Mouse (Mus musculus): ENCODE data around the gene Tes.
"Not testable (repeated sequence)": the region's sequence is repeated elsewhere in the genome, so short reads cannot be mapped to it uniquely, and the experiment has no call there.

The Tes gene

DNA sequence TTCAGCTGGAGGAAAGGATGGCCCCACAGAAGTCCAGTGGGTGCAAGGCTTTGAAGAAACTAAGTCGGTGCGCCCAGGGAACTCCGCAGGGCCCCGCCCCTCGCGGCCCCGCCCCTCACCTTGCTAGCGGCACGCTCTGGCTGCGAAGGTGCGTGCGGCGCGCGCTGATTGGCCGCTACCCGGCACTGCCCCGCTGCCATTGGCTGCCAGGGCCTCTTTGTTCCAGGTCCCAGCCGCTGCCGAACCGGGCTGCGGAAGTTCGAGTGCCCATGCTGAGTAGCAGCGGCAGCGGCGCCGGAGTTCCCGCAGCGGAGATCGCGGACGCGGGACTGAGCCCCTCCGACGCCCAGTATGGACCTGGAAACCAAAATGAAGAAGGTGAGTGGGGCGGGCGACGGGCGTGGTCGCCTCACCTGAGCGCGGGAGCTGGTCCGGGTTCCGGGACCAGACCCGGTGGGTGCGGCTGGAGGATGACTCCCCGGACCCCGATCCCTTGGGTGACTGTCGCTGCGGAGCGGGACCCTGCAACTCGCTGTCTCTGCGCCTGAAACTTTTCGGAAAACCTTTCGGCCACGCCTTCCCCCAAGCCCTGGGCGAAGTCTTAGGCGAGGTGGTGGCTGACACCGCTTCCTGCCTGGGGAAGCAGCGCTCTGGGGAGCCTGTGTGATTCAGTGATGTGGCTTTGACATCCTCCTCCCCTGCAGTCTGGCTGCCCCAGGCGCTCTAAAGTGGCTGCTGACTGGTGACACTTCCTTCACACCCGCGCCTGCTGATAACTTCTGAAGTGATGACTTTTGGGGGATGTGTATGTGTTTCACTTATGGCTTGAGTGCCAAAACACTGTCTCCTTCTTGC is at the start of gene Tes:
Gene Tes (plus strand): TSS at position 214 of the 855 bp plus-strand sequence.
- POLR2A ChIA-PET = interaction anchor here in 3 of 4 experiments (0.9 to 1.5 kb wide), 5 partner anchors 8 to 572 kb away, joined by 3 to 4 read pairs (median 3); no protein-coding TSS in a partner anchor

DNA sequence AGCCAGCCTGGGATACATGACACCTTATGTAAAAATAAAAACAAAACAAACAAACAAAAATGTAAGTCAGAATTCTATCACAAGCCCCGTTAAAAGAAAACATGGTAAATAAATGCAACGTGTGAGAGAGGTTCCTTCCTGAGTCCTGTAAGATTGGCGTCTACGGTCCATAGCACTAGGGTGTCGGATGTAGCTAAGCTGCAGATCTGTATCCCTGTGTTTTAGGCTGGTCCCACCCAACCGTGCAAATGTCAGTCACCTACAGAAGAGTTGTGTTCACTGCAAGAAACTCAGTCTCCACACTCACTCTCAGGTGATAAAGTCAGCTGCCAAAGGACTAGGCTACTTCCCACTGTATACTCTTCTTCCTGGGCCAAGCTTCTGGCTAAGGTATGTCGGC is 39.1 kb upstream of the Tes start:
- POLR2A ChIA-PET = no interaction called here

More for the DNA sequence above, at the start of gene Tes:
- CTCF ChIA-PET = interaction anchor here in 1 of 4 experiments (1.2 kb wide), 1 partner anchor 33 kb away, joined by 3 read pairs; no protein-coding TSS in a partner anchor

DNA sequence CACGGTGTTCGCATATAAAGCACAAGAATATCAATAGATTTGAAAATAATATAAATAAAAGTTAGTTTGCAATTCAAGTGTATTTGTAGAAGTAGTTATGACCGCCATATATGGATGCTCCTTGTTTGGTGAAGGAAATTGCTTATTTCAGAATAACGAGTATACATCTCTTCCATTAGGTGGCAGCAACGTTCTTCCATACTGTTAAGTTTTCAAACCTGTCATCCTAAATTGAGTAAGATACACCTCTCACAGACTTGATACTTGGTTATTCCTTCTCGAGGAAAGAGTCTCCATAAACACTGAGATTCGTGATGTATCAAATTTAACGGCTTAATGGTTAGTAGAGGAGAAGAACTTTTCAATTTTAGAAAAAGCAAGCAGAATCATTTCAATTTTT is 37.4 kb upstream of the Tes start:
- ChIA-PET CTCF (interaction anchor here in 1 of 4 experiments (1.6 kb wide), 1 partner anchor 60 kb away, joined by 6 read pairs; no protein-coding TSS in a partner anchor), POLR2A (no interaction called here)

More for the DNA sequence above, 39.1 kb upstream of the Tes start:
- CTCF ChIA-PET = interaction anchor here in 1 of 4 experiments (1.3 kb wide), 1 partner anchor 62 kb away, joined by 4 read pairs; no protein-coding TSS in a partner anchor

DNA sequence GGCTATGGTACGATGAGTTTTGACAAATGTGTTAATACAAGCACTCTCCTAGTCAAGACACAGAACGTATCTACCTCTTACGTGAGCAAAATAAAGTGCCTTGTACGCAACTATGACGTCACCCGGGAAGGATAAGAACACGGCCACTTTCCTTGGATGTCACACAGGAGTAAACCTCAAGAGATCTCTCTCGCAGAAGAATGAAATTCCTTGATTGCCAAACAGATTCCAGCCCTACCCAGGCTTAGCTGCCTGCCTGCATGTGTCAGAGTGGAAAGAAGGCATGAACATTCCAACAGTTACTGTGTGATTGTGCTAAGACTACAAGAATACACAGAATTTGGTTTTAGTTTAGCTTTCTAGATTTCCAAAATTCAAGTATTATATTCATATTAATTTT is 36.1 kb upstream of the Tes start:
- ChIA-PET POLR2A (no interaction called here), CTCF (interaction anchor here in 2 of 4 experiments (0.6 to 1.6 kb wide), 3 partner anchors 59 to 1430 kb away, joined by 3 to 7 read pairs (median 6); no protein-coding TSS in a partner anchor)

DNA sequence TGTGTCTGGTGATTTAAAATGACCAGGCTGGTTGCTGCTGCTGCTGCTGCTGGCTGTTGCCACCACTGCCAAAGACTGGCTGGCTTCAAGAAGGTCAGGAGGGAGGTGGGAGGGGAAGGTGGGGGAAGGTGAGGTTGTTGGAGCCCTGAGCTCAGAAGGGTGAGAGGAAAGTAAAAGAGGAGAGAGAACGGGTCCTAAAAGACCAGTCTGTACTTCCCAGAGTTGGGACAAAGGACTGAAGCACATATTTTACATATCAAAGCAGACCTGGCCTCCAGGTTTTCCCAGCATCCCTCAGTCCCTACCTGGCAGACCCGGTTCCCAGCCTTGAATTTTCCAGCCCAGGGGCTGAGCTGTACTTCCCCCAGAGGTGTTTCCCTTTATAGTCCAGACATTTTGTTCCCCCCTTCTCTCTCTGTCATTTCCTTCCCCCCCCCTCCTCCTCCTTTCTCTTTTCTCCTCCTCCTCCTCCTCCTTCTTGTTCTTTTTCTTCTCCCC is 32.7 kb upstream of the Tes start:
- ChIA-PET POLR2A (interaction anchor here in 2 of 4 experiments (0.6 to 1.3 kb wide), 6 partner anchors 10 to 55 kb away, joined by 3 to 5 read pairs (median 3); no protein-coding TSS in a partner anchor), CTCF (interaction anchor here in 3 of 4 experiments (0.5 to 1.4 kb wide), 7 partner anchors 32 to 1619 kb away, joined by 3 to 6 read pairs (median 4); no protein-coding TSS in a partner anchor)

DNA sequence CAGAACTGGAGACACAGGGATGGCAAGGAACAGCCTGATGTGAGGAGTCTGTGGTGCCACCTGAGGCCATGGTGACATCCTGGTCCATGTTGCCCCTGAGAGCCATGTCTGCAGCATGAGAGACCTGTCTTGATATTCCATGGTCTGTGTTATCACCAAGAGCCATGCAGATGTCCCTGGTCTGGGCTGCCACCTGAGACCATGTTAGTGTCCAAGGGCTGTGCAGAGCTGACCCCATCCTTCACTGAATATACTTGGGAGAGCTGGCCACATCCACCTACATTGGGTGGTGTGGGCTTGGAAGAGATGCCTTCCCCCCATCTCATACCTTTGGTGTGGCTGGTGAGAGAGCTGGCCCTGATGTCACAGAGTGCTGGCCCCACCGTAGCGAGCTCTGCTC is 30.9 kb upstream of the Tes start:
- POLR2A ChIA-PET = interaction anchor here in 1 of 4 experiments (0.6 kb wide), 1 partner anchor 692 kb away, joined by 3 read pairs; no protein-coding TSS in a partner anchor
- CTCF ChIA-PET = interaction anchor here in 1 of 4 experiments (0.6 to 0.8 kb wide), 2 partner anchors 71 to 540 kb away, joined by 3 read pairs; no protein-coding TSS in a partner anchor

DNA sequence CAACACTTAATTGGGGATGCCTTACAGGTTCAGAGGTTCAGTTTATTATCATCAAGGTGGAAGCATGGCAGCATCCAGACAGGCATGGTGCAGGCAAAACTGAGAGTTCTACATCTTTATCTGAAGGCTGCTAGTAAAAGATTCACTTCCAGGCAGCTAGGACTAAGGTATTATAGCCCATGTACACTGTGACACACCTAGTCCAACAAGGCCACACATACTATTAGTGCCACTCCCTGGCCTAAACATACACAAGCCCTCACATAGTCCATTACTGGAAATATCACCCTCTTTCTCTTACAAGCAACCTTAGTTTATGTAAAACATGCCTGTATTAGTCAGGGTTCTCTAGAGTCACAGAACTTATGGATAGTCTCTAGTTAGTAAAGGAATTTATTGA is 29.7 kb upstream of the Tes start:
- ChIA-PET POLR2A (no interaction called here), CTCF (no interaction called here)

DNA sequence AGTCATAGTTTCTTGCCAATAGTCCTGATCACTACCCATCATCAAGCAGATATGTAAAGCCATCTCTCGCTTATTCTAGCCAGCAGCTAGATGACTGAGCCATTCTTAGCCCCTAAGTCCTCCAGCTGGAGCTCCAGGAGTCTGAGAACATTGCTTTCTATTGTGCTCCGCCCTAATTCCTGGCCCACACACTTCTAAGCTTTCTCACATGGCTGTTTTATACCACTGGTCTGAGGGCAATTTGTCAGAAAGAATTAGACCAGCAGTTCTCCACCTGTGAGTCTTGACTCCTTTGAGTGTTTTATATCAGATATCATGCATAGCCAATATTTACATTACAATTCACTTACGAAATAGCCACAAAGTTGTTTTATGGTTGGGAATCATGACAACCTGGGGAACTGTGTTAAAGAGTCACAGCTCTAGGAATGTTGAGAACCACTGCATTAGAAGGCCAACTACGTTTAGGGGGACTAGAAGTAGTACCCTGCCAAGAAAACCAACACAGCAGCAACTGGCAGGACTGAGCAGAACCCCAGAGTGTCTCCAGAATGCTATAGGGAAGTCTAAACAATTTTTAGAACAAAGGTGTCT is 13.4 kb upstream of the Tes start:
- ChIA-PET POLR2A (no interaction called here), CTCF (no interaction called here)

DNA sequence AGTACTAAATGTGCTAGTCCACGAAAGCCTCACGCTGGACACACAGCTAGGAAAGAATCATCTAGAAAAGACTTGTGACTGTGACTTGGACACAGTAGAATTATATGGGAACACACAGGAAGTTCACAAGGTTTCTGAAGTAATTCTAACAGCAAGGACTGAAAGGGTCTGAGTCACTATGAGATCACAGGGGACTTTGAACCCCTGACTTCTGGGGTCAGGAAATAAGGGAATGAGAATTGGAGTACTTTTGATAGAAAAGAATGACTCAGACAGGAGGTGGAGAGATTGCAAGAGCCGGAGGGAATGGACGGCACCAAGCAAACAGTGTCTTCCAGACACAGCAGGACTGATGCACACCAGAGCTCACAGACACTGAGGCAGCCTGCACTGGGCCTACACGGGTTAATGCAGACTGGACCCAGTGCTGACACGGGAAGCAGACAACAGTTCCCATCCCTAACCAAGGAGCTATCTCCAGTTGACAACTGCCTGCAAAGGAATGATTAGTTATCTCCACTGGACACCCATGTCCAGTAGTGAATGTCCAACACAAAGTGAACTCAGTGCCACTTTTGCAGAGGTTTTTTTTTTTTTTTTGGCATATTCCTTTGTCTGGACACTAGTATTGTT is 11.8 kb upstream of the Tes start:
- ChIA-PET POLR2A (interaction anchor here in 1 of 4 experiments (0.7 kb wide), 1 partner anchor 162 kb away, joined by 3 read pairs; no protein-coding TSS in a partner anchor), CTCF (no interaction called here)

DNA sequence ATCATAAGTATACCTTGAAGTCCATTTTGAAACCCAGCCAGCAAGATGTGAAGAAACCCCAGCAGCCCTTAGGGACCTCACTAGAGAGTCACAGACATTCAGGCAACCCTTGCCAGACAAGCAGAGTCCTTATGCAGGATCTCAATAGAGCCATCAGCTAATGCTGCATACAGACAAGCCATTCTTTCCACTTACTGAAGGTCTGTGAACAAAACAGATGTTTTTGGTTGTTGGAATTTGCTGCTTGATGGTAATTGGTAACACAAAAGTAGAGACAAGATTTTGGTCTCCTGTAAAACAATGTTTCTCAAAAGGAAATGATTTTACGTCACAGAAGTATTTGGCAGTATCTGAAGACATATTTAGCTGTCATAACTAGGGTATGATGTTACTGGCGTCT is 10.2 kb upstream of the Tes start:
- CTCF ChIA-PET = no interaction called here

DNA sequence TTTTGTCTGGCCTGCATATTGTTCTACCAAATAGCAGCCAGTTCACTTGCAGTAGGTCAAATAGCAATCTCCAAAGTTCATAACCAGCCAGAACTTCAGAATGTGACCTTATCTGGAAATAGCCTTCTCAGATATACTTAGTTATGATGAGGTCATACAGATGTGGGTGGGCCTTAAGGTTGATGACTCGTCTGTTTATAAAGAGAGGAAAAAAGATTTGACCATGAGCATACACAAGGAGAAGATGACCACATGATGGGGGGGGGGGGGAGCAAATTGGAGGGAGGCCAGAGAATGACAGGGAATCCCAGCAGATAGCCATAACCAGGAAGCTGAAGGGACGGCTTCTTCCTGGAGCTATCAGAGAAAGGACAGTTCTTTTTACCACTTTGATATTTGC is 9.3 kb upstream of the Tes start:
- CTCF ChIA-PET = interaction anchor here in 3 of 4 experiments (0.6 to 0.7 kb wide), 3 partner anchors 47 to 307 kb away, joined by 3 to 5 read pairs (median 3); no protein-coding TSS in a partner anchor
- POLR2A ChIA-PET = interaction anchor here in 2 of 4 experiments (0.6 to 0.7 kb wide), 3 partner anchors 36 to 674 kb away, joined by 3 to 4 read pairs (median 3); no protein-coding TSS in a partner anchor

More for the DNA sequence above, 10.2 kb upstream of the Tes start:
- POLR2A ChIA-PET = no interaction called here

DNA sequence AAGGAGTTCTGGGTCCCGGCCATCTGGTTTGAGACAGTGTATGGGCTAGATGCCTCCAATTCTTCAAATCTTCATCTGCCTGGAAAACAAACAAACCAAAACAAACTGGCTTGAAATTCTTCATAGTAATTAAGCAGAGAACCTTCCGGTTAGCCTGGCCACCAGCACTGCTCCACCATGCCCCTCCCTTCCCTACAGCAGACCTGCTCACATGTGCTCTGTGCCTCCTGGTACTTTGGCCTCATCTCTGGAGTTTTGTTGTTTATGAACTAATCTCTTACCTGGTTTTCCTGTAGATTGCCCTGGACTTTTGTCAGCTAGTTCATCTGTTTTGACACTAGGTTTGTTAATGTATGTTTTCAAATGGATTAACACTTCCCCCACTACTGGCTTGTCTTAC is 5.4 kb upstream of the Tes start:
- CTCF ChIA-PET = no interaction called here
- POLR2A ChIA-PET = no interaction called here

DNA sequence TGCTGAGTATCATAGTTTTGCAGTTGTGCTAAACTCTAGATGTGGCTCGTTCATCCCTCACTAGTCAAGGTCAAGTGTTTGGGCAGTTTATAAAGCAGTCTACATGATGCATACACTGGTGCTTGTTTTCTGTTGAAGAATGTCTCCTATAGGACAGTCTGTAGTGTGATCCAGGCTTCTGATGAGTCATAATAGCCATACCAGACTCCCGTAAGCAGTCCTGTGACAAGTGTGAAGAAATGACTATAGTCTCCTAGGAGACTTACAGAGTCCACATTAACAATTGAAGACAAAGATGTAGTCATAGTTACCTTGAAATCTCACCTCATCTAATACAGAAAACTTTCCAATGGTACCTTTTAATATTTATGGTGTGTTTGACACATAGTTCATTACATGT is 4.8 kb upstream of the Tes start:
- POLR2A ChIA-PET = interaction anchor here in 1 of 4 experiments (0.6 kb wide), 1 partner anchor 27 kb away, joined by 3 read pairs; no protein-coding TSS in a partner anchor
- CTCF ChIA-PET = no interaction called here

DNA sequence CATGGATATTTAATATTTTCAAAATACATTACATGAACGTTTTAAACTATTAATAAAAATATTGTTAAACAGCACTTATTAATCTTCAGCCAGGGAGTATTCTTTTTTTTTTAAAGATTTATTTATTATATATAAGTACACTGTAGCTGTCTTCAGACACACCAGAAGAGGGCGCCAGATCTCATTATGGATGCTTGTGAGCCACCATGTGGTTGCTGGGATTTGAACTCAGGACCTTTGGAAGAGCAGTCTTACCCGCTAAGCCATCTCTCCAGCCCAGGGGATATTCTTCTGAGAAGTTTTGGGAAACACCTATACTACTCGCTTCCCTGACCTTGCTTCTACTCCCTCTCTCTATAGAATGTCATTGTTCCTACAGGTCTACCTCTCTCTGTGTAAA is 3.1 kb upstream of the Tes start:
- CTCF ChIA-PET = interaction anchor here in 1 of 4 experiments (1.5 kb wide), 1 partner anchor 25 kb away, joined by 4 read pairs; no protein-coding TSS in a partner anchor
- POLR2A ChIA-PET = not testable (repeated sequence)

DNA sequence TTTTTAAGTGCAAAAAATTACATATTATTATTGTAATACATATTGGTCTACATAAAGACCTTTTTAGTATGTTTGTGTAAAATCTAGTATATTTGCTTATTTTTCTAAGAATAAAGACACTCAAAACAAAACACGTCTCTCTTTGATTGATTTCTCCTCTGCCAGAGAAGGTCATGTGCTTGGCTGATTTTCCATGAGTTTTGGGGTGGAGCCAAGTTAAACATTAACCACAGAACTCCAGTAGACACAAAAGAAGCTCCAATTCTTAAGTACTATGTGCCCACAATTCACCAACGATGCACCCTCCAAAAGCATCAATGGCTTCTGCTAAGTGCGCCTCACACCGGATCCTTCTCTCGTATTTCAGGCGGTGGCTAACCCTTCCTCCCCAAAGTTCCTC is 2.6 kb upstream of the Tes start:
- CTCF ChIA-PET = interaction anchor here in 1 of 4 experiments (2.4 kb wide), 1 partner anchor 25 kb away, joined by 9 read pairs; no protein-coding TSS in a partner anchor
- POLR2A ChIA-PET = no interaction called here

DNA sequence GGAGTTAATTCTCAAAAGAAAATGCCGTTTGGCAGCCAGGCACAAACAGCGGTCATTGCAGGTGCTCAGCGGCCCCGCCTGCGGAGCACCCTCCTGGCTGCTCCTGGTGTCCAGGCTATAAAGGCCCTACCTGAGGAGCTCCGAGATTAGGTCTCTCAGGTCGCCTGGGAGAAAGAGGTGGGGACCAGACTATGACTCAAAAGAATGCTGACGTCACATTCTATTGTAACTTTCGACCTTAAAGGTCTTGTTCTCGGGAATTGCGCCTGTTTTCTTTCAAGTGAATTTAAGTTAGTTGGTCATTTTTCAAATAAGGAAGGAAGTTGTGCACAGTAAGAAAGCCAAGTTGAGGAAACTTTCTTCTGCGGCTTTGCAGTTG is 831 bp downstream of the Tes start:
- ChIA-PET CTCF (interaction anchor here in 1 of 4 experiments (0.5 kb wide), 1 partner anchor 25 kb away, joined by 3 read pairs; no protein-coding TSS in a partner anchor), POLR2A (interaction anchor here in 2 of 4 experiments (1.1 to 1.2 kb wide), 2 partner anchors 14 to 33 kb away, joined by 3 read pairs; no protein-coding TSS in a partner anchor)

DNA sequence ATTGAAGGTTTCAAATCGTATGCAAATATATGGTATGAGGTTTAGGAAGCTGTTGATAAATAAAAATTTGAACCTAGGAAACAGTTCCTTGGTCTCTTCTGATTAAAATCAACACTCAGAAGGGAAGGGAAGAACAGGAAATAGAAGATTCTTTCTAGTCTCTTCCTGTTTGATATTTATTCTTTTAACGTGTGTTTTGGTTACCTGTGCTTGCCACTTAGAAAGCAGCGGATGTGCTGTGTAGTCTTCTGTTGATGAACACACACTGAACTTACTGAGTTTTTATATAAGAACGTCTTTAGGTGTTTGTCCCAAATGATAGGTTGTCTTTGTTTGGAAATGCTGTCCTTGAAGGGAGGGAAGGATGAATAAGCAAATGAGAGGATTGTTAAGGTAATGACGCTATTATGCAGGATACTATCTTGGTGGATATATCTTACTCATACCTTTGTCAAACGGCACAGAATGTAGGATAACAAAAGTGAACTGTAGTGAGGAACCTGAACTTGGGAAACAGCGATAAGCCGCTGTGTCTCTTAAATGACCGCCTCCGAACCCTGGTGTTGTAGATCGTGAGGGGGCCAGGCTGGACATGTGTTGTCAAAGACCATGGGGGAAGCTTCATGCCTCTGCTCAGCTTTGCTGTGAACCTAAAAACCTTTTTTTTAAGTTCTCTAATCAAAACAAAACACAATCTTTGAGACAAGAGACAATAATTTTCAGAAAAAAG is 1.4 kb downstream of the Tes start:
- ChIA-PET CTCF (interaction anchor here in 1 of 4 experiments (0.5 kb wide), 2 partner anchors 25 to 575 kb away, joined by 3 to 5 read pairs; no protein-coding TSS in a partner anchor), POLR2A (interaction anchor here in 1 of 4 experiments (1.1 kb wide), 1 partner anchor 13 kb away, joined by 3 read pairs; no protein-coding TSS in a partner anchor)

DNA sequence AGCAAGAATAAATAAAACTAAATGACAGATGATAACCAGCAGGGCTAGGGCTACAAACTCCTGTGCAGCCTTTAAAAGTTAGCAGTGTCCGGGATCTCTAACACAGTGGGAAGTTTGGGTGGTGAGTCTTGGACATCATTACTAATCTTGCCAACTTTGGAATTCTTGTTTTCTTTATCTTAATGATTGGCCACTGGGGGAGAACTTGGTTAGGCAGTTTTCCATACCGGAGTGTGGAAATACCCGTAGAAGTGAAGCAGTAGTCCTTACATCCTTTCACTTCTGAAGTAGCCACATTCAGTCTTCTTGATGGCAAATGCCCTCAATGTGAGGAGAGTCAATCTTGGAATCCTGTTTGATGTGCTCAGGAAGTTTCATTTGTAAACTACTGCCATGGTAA is 7.0 kb downstream of the Tes start:
- ChIA-PET CTCF (no interaction called here), POLR2A (no interaction called here)

Measured in embryonic stem cell, embryonic (primary cell).